8 mouse cellular contexts compared by ENCODE assay signal in the genomic region with DNA sequence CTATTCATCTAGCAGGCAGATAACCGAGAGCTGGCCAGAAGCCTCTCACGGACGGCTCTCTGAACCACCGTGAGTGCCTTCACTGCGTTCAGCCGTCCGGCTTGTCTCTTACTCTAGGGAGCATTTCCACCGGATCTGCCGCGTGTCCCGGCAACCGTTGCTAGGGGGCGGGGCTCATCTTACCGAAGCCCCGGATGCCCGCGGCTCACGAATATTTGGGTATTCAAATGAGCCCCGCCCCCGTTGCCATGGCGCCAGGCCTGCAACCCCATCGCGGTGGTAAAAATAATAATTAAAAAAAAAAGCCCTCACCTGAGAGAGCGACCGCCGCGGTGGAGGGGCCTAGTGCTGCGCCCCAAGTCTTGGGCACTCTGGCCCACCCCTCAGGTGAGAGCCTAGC. TPM values are rescaled to one million over a fixed set of nuclear protein-coding genes. Genes with fewer than 3 reads are reported as not detected.
DNase-seq lines count a peak whose midpoint lies in the region; ATAC-seq lines count a peak whose summit lies in the region.

No protein-coding gene starts in this region.

- no peaks in the 10 kb centered on the region for H3K9me3 ChIP-seq in embryonic facial prominence, embryonic 13.5 days

- DNase-seq in 416B (ENCODE audit: low read depth) (peak; percentile 88), liver (peak; percentile 98)
- DNase-seq in adrenal gland, postnatal 25 days: peak; percentile 91
- peak; percentile 80 for DNase-seq in heart, adult 8-10 months (ENCODE audit: low spot score)
- DNase-seq in kidney, adult 9 months: peak; percentile 95
- peak; percentile 95 to 97 for DNase-seq in spleen, postnatal 36 days (ENCODE audit: low spot score in 2 of 2)

- H3K4me3 ChIP-seq in embryonic facial prominence, embryonic 13.5 days: peak overlapping the region; percentile 91

- no peaks in the 10 kb centered on the region for H3K27me3 ChIP-seq in embryonic facial prominence, embryonic 13.5 days

- WGBS in embryonic facial prominence, embryonic 13.5 days: under 1% methylated on average over 28 of the region's 28 CpGs

- H3K36me3 ChIP-seq in embryonic facial prominence, embryonic 13.5 days: peaks cover 26% of the 10 kb centered on the region

- no peak; the same call in 1 of the 2 replicates for ATAC-seq in embryonic facial prominence, embryonic 13.5 days (ENCODE audit: insufficient number of reproducible peaks, insufficient read depth, low FRiP score, low TSS enrichment, low read depth)
- ATAC-seq in monocyte, adult 5-6 weeks (replicated peaks; ENCODE audit: insufficient number of reproducible peaks, low FRiP score, low TSS enrichment, poor library complexity, severe bottlenecking): peak; percentile 47

- peaks cover 27% of the 10 kb centered on the region for H3K4me1 ChIP-seq in embryonic facial prominence, embryonic 13.5 days

- peak overlapping the region; percentile 77 for H3K9ac ChIP-seq in embryonic facial prominence, embryonic 13.5 days

- H3K27ac ChIP-seq in embryonic facial prominence, embryonic 13.5 days: peak overlapping the region; percentile 80

- peak overlapping the region; percentile 98 for H3K4me2 ChIP-seq in embryonic facial prominence, embryonic 13.5 days

RNA-seq across cellular contexts. Expression of gene Lrrc56, which starts 0.9 kb away (rescaled TPM):
- total RNA-seq in adrenal gland, postnatal 25 days (2021): 6.4 and 10.8 TPM in 2 replicates
- polyA plus RNA-seq in embryonic facial prominence, embryonic 13.5 days (2015; fragmentation: Nextera tagmentation; extraction: Ambion mirVana): 11.6 and 13.3 TPM in 2 replicates
- 1 to 10 TPM; 1.8 to 3.4 (median 3.0) TPM for total RNA-seq in heart, adult 8-10 months (2022)
- total RNA-seq in monocyte, adult 5-6 weeks (2017): 2.1 to 2.8 TPM (median 2.1 TPM) in 3 replicates

RNA-seq across cellular contexts. Expression of gene Hras, which starts 1.0 kb away (rescaled TPM):
- total RNA-seq in adrenal gland, postnatal 25 days (2021): 64.8 and 88.0 TPM in 2 replicates
- 99.8 and 110 TPM in 2 replicates for polyA plus RNA-seq in embryonic facial prominence, embryonic 13.5 days (2015; fragmentation: Nextera tagmentation; extraction: Ambion mirVana)
- 100 to 1,000 TPM in 1 of 4 experiments, 10 to 100 TPM in 3; 81.0 to 107 (median 87.7) TPM for total RNA-seq in heart, adult 8-10 months (2022)
- total RNA-seq in monocyte, adult 5-6 weeks (2017): 22.4 to 25.6 TPM (median 25.2 TPM) in 3 replicates

RNA-seq across cellular contexts. Expression of gene Lmntd2, which starts 19.1 kb away (rescaled TPM):
- total RNA-seq in adrenal gland, postnatal 25 days (2021): 0.39 TPM in 1 of 2 replicates, not detected in the other
- polyA plus RNA-seq in embryonic facial prominence, embryonic 13.5 days (2015; fragmentation: Nextera tagmentation; extraction: Ambion mirVana): 2.8 and 3.4 TPM in 2 replicates
- not detected for total RNA-seq in heart, adult 8-10 months (2022)
- total RNA-seq in monocyte, adult 5-6 weeks (2017): 1.6 TPM in 1 of 3 replicates, not detected in the others

RNA-seq across cellular contexts. Expression of gene Rassf7, which starts 20.8 kb away (rescaled TPM):
- 5.7 and 8.0 TPM in 2 replicates for total RNA-seq in adrenal gland, postnatal 25 days (2021)
- polyA plus RNA-seq in embryonic facial prominence, embryonic 13.5 days (2015; fragmentation: Nextera tagmentation; extraction: Ambion mirVana): 32.9 and 40.0 TPM in 2 replicates
- total RNA-seq in heart, adult 8-10 months (2022): under 1 TPM in 3 of 4 experiments, not detected in 1; 0.66 to 0.90 (median 0.73) TPM
- 1.4 to 11.5 TPM (median 1.9 TPM) in 3 replicates for total RNA-seq in monocyte, adult 5-6 weeks (2017)

RNA-seq across cellular contexts. Expression of gene Rnh1, which starts 22.2 kb away (rescaled TPM):
- 298 and 356 TPM in 2 replicates for total RNA-seq in adrenal gland, postnatal 25 days (2021)
- polyA plus RNA-seq in embryonic facial prominence, embryonic 13.5 days (2015; fragmentation: Nextera tagmentation; extraction: Ambion mirVana): 111 and 118 TPM in 2 replicates
- 10 to 100 TPM; 71.3 to 75.2 (median 72.9) TPM for total RNA-seq in heart, adult 8-10 months (2022)
- total RNA-seq in monocyte, adult 5-6 weeks (2017): 73.1 to 101 TPM (median 77.7 TPM) in 3 replicates
